Mouse (Mus musculus): ENCODE data around the gene Sympk. TPM values are rescaled to one million over a fixed set of nuclear protein-coding genes. Genes with fewer than 3 reads are reported as not detected.

The Sympk gene
- polyA plus RNA-seq, 1 experiment from 2014 or later = 43.2 TPM

- Histone ChIP-seq H3K9ac (peak overlapping the region; percentile 44; the same call in 1 of the 2 replicates), H3K36me3 (peaks cover 68% of the 10 kb centered on the region), H3K27ac (peak overlapping the region; percentile 39; the same call in 1 of the 2 replicates), H3K4me2 (no peak overlapping the region), H3K9me3 (no peaks in the 10 kb centered on the region), H3K4me3 (no peak overlapping the region), H3K27me3 (no peaks in the 10 kb centered on the region), H3K4me1 (peaks cover 46% of the 10 kb centered on the region)
- no peak; the same call in 1 of the 2 replicates for ATAC-seq (ENCODE audit: insufficient number of reproducible peaks, insufficient read depth, low FRiP score, low TSS enrichment, low read depth)
- WGBS = 24% methylated on average over 9 of the region's 9 CpGs
These were observed 60.8 kb downstream of the Sympk start for GRCm38 (mm10) chr7:19084921-19085473.

GRCm38 (mm10) chr7:19085495-19085894 lies 61.3 kb downstream of the Sympk start:
- no peak for ATAC-seq (ENCODE audit: insufficient number of reproducible peaks, insufficient read depth, low FRiP score, low TSS enrichment, low read depth)
- WGBS = 12% methylated on average over 6 of the region's 6 CpGs

GRCm38 (mm10) chr7:19086042-19086441 lies 61.9 kb downstream of the Sympk start:
- no peaks in the 10 kb centered on the region for H3K9me3 ChIP-seq
- 16% methylated on average over 14 of the region's 14 CpGs for WGBS
- 0 out of 2 replicates have a peak overlapping the region, but pooled peaks have one; percentile 3 for H3K4me3 ChIP-seq
- 0 out of 2 replicates have a peak overlapping the region, but pooled peaks have one; percentile 39 for H3K27ac ChIP-seq
- peak overlapping the region; percentile 37 for H3K4me2 ChIP-seq
- peaks cover 68% of the 10 kb centered on the region for H3K36me3 ChIP-seq
- H3K4me1 ChIP-seq = peaks cover 46% of the 10 kb centered on the region
- ATAC-seq (ENCODE audit: insufficient number of reproducible peaks, insufficient read depth, low FRiP score, low TSS enrichment, low read depth) = no peak
- peaks cover 3% of the 10 kb centered on the region; the same call in 1 of the 2 replicates for H3K27me3 ChIP-seq
- H3K9ac ChIP-seq = peak overlapping the region; percentile 44; the same call in 1 of the 2 replicates

More at GRCm38 (mm10) chr7:19085495-19085894, 61.3 kb downstream of the Sympk start:
- peak overlapping the region; percentile 39; the same call in 1 of the 2 replicates for H3K27ac ChIP-seq
- peaks cover 68% of the 10 kb centered on the region for H3K36me3 ChIP-seq
- peak overlapping the region; percentile 37 for H3K4me2 ChIP-seq
- peaks cover 46% of the 10 kb centered on the region for H3K4me1 ChIP-seq
- 0 out of 2 replicates have a peak overlapping the region, but pooled peaks have one; percentile 3 for H3K4me3 ChIP-seq
- no peaks in the 10 kb centered on the region for H3K9me3 ChIP-seq
- H3K9ac ChIP-seq = peak overlapping the region; percentile 44
- no peaks in the 10 kb centered on the region for H3K27me3 ChIP-seq

GRCm38 (mm10) chr7:19086760-19087159 lies 62.6 kb downstream of the Sympk start:
- H3K4me3 ChIP-seq = no peak overlapping the region
- no peak for ATAC-seq (ENCODE audit: insufficient number of reproducible peaks, insufficient read depth, low FRiP score, low TSS enrichment, low read depth)
- no peak overlapping the region for H3K9ac ChIP-seq
- H3K36me3 ChIP-seq = peaks cover 62% of the 10 kb centered on the region
- H3K4me2 ChIP-seq = no peak overlapping the region
- H3K27ac ChIP-seq = no peak overlapping the region
- 63% methylated on average over 18 of the region's 18 CpGs for WGBS
- H3K9me3 ChIP-seq = no peaks in the 10 kb centered on the region
- peaks cover 54% of the 10 kb centered on the region for H3K4me1 ChIP-seq
- H3K27me3 ChIP-seq = peaks cover 7% of the 10 kb centered on the region

GRCm38 (mm10) chr7:19088813-19089212 lies 64.6 kb downstream of the Sympk start:
- H3K9me3 ChIP-seq = no peaks in the 10 kb centered on the region
- no peak for ATAC-seq (ENCODE audit: insufficient number of reproducible peaks, insufficient read depth, low FRiP score, low TSS enrichment, low read depth)
- H3K9ac ChIP-seq = no peak overlapping the region
- whole genome bisulfite sequencing = 36% methylated on average over 10 of the region's 10 CpGs
- H3K4me3 ChIP-seq = 0 out of 2 replicates have a peak overlapping the region, but pooled peaks have one; percentile 3
- H3K27me3 ChIP-seq = peaks cover 7% of the 10 kb centered on the region
- peaks cover 41% of the 10 kb centered on the region for H3K36me3 ChIP-seq
- H3K4me1 ChIP-seq = peaks cover 53% of the 10 kb centered on the region
- no peak overlapping the region for H3K27ac ChIP-seq
- H3K4me2 ChIP-seq = no peak overlapping the region

GRCm38 (mm10) chr7:19091913-19092312 lies 67.7 kb downstream of the Sympk start:
- Histone ChIP-seq H3K27ac (peak overlapping the region; percentile 95), H3K4me2 (peak overlapping the region; percentile 91), H3K27me3 (peaks cover 7% of the 10 kb centered on the region), H3K36me3 (peaks cover 37% of the 10 kb centered on the region), H3K4me3 (peak overlapping the region; percentile 85; the same call in 1 of the 2 replicates), H3K9me3 (no peaks in the 10 kb centered on the region), H3K9ac (peak overlapping the region; percentile 74), H3K4me1 (peaks cover 36% of the 10 kb centered on the region)
- WGBS = 31% methylated on average over 17 of the region's 17 CpGs
- no peak for ATAC-seq (ENCODE audit: insufficient number of reproducible peaks, insufficient read depth, low FRiP score, low TSS enrichment, low read depth)

- peak overlapping the region; percentile 95 for H3K27ac ChIP-seq
- H3K4me2 ChIP-seq = peak overlapping the region; percentile 91
- peak; percentile 63 for ATAC-seq (ENCODE audit: insufficient number of reproducible peaks, insufficient read depth, low FRiP score, low TSS enrichment, low read depth)
- peak overlapping the region; percentile 85 for H3K4me3 ChIP-seq
- H3K36me3 ChIP-seq = peaks cover 38% of the 10 kb centered on the region
- H3K27me3 ChIP-seq = peaks cover 7% of the 10 kb centered on the region
- 3% methylated on average over 38 of the region's 38 CpGs for WGBS
- no peaks in the 10 kb centered on the region for H3K9me3 ChIP-seq
- H3K4me1 ChIP-seq = peaks cover 43% of the 10 kb centered on the region
- H3K9ac ChIP-seq = peak overlapping the region; percentile 74
These were observed 68.4 kb downstream of the Sympk start for GRCm38 (mm10) chr7:19092381-19093173.

GRCm38 (mm10) chr7:19093174-19093521 lies 69.0 kb downstream of the Sympk start:
- peak overlapping the region; percentile 95 for H3K27ac ChIP-seq
- H3K27me3 ChIP-seq = peaks cover 7% of the 10 kb centered on the region
- peak overlapping the region; percentile 74 for H3K9ac ChIP-seq
- H3K4me1 ChIP-seq = peaks cover 49% of the 10 kb centered on the region
- peaks cover 35% of the 10 kb centered on the region for H3K36me3 ChIP-seq
- H3K4me3 ChIP-seq = peak overlapping the region; percentile 85
- WGBS = 2% methylated on average over 15 of the region's 15 CpGs
- H3K4me2 ChIP-seq = peak overlapping the region; percentile 91
- ATAC-seq (ENCODE audit: insufficient number of reproducible peaks, insufficient read depth, low FRiP score, low TSS enrichment, low read depth) = peak; percentile 35; the same call in 1 of the 2 replicates
- no peaks in the 10 kb centered on the region for H3K9me3 ChIP-seq

- WGBS = under 1% methylated on average over 45 of the region's 45 CpGs
- Histone ChIP-seq H3K9ac (peak overlapping the region; percentile 98), H3K27ac (peak overlapping the region; percentile 99), H3K27me3 (peaks cover 7% of the 10 kb centered on the region), H3K4me2 (peak overlapping the region; percentile 91), H3K9me3 (no peaks in the 10 kb centered on the region), H3K36me3 (peaks cover 29% of the 10 kb centered on the region), H3K4me1 (peaks cover 51% of the 10 kb centered on the region), H3K4me3 (peak overlapping the region; percentile 85)
- ATAC-seq (ENCODE audit: insufficient number of reproducible peaks, insufficient read depth, low FRiP score, low TSS enrichment, low read depth) = peak; percentile 83
These were observed 69.6 kb downstream of the Sympk start for GRCm38 (mm10) chr7:19093537-19094385.

- Histone ChIP-seq H3K4me2 (peak within 1 kb of the TSS; percentile 91), H3K9ac (peak within 1 kb of the TSS; percentile 98), H3K4me1 (peaks cover 51% of the 10 kb centered on the region), H3K4me3 (peak within 1 kb of the TSS; percentile 85), H3K9me3 (no peaks in the 10 kb centered on the region), H3K36me3 (peaks cover 25% of the 10 kb centered on the region), H3K27ac (peak within 1 kb of the TSS; percentile 99), H3K27me3 (peaks cover 7% of the 10 kb centered on the region)
- 0% methylated on average over 26 of the region's 36 CpGs for WGBS
- ATAC-seq (ENCODE audit: insufficient number of reproducible peaks, insufficient read depth, low FRiP score, low TSS enrichment, low read depth) = no peak
These were observed 70.3 kb downstream of the Sympk start, which contains the start of gene Six5 for GRCm38 (mm10) chr7:19094471-19094825. Gene Six5, plus strand, starts transcription at chr7:19094594.
